Mouse (Mus musculus) limb, embryonic 11.5 days (tissue): ENCODE measurements around the gene Ptger2. TPM values are rescaled to one million over a fixed set of nuclear protein-coding genes. Genes with fewer than 3 reads are reported as not detected.
A peak's percentile ranks its signal among the peaks of the same experiment; 100 is the strongest.

Experiments used
- ATAC-seq: fragments of 200-750 bp; cut with Nextera tagmentation; 2 replicates; pipeline ENCODE4 v1.8.0; 2017; ENCODE audit warnings: low read depth; ENCODE audit not compliant: insufficient number of reproducible peaks, low FRiP score, low TSS enrichment
- DNase-seq: peaks from one replicate; pipeline ENCODE4 v3.0.0-alpha.2; 2015; ENCODE audit warnings: low spot score
- H3K27ac ChIP-seq: fragments of 300-500 bp; sonication (generic); replicated peaks from 2 replicates; pipeline ENCODE4 v1.5.1; 2014; ENCODE audit warnings: low read depth, mild to moderate bottlenecking, low read length
- H3K27me3 ChIP-seq: fragments of 300-500 bp; sonication (generic); 2 replicates; pipeline ENCODE4 v1.6.1; 2014; ENCODE audit warnings: mild to moderate bottlenecking, low read length, mixed read lengths; ENCODE audit not compliant: control insufficient read depth, insufficient read depth
- H3K36me3 ChIP-seq: fragments of 300-500 bp; sonication (generic); 2 replicates; pipeline ENCODE4 v1.6.1; 2014; ENCODE audit warnings: mild to moderate bottlenecking, low read length, moderate library complexity, mixed read lengths; ENCODE audit not compliant: control insufficient read depth, insufficient read depth
- H3K4me1 ChIP-seq: fragments of 300-500 bp; sonication (generic); 2 replicates; pipeline ENCODE4 v1.6.1; 2014; ENCODE audit warnings: low read length, mixed read lengths; ENCODE audit not compliant: control insufficient read depth, insufficient read depth
- H3K4me2 ChIP-seq: fragments of 300-500 bp; sonication (generic); 2 replicates; pipeline ENCODE4 v1.6.1; 2014; ENCODE audit warnings: low read depth, mild to moderate bottlenecking, moderate library complexity; ENCODE audit not compliant: severe bottlenecking
- H3K4me3 ChIP-seq: fragments of 300-500 bp; sonication (generic); 2 replicates; pipeline ENCODE4 v1.5.1; 2014; ENCODE audit warnings: low read depth, low read length
- H3K9ac ChIP-seq: fragments of 300-500 bp; sonication (generic); 2 replicates; pipeline ENCODE4 v1.6.1; 2014; ENCODE audit warnings: mild to moderate bottlenecking, low read length
- H3K9me3 ChIP-seq: fragments of 300-500 bp; sonication (generic); 2 replicates; pipeline ENCODE4 v1.6.1; 2016; ENCODE audit warnings: low read length; ENCODE audit not compliant: control insufficient read depth
- WGBS: fragments of 180-500 bp; shearing (Covaris S2); extraction: QIAGEN DNeasy Blood & Tissue Kit; methylation state at CpG from one replicate; pipeline ENCODE4 v1.1.7; 2014; 5-methylcytosine and 5-hydroxymethylcytosine counted together
- polyA plus RNA-seq: library from polyadenylated mRNA; unstranded; fragments of >200 nt; fragmentation: Nextera tagmentation; extraction: Ambion mirVana; gene quantifications from 2 replicates; pipeline ENCODE4 v1.2.1, GENCODE M21; 2014

Gene Ptger2
- polyA plus RNA-seq, 1 experiment from 2014 or later = not detected

- peak overlapping the region; percentile 64 for H3K4me2 ChIP-seq
- H3K4me3 ChIP-seq = peak overlapping the region; percentile 43
- H3K27me3 ChIP-seq = peaks cover 17% of the 10 kb centered on the region
- H3K36me3 ChIP-seq = no peaks in the 10 kb centered on the region
- WGBS = 2% methylated on average over 45 of the region's 45 CpGs
- DNase-seq (peak; percentile 46), ATAC-seq (peak; percentile 27; the same call in 1 of the 2 replicates)
- H3K9ac ChIP-seq = peak overlapping the region; percentile 30; the same call in 1 of the 2 replicates
- H3K27ac ChIP-seq = no peak overlapping the region
- 0 out of 2 replicates have a peak, but pooled peaks cover 3% of the 10 kb centered on the region for H3K4me1 ChIP-seq
- H3K9me3 ChIP-seq = no peaks in the 10 kb centered on the region
Measured at GRCm38 (mm10) chr14:44989017-44989721, 1.2 kb downstream of the Ptger2 start.

- DNase-seq (no peak), ATAC-seq (no peak)
- Histone ChIP-seq H3K4me2 (peak overlapping the region; percentile 64), H3K36me3 (no peaks in the 10 kb centered on the region), H3K27me3 (peaks cover 17% of the 10 kb centered on the region), H3K27ac (no peak overlapping the region), H3K4me1 (0 out of 2 replicates have a peak, but pooled peaks cover 3% of the 10 kb centered on the region), H3K9ac (no peak overlapping the region), H3K4me3 (peak overlapping the region; percentile 43; the same call in 1 of the 2 replicates), H3K9me3 (no peaks in the 10 kb centered on the region)
- WGBS = 24% methylated on average over 4 of the region's 4 CpGs
Measured at GRCm38 (mm10) chr14:44989751-44990150, 1.8 kb downstream of the Ptger2 start.

GRCm38 (mm10) chr14:44994337-44994736, 6.3 kb downstream of the Ptger2 start:
- peaks cover 10% of the 10 kb centered on the region for H3K27me3 ChIP-seq
- H3K9me3 ChIP-seq = no peaks in the 10 kb centered on the region
- H3K9ac ChIP-seq = no peak overlapping the region
- H3K27ac ChIP-seq = no peak overlapping the region
- no peak overlapping the region for H3K4me3 ChIP-seq
- no peak for DNase-seq
- H3K4me1 ChIP-seq = no peaks in the 10 kb centered on the region
- no peak for ATAC-seq
- no peak overlapping the region for H3K4me2 ChIP-seq
- no peaks in the 10 kb centered on the region for H3K36me3 ChIP-seq

GRCm38 (mm10) chr14:45000086-45000769, 12.2 kb downstream of the Ptger2 start:
- H3K36me3 ChIP-seq = no peaks in the 10 kb centered on the region
- DNase-seq (no peak), ATAC-seq (no peak)
- H3K4me3 ChIP-seq = no peak overlapping the region
- H3K4me1 ChIP-seq = no peaks in the 10 kb centered on the region
- H3K9me3 ChIP-seq = no peaks in the 10 kb centered on the region
- WGBS = 83% methylated on average over 3 of the region's 3 CpGs
- no peak overlapping the region for H3K9ac ChIP-seq
- H3K27ac ChIP-seq = no peak overlapping the region
- no peak overlapping the region for H3K4me2 ChIP-seq
- no peaks in the 10 kb centered on the region for H3K27me3 ChIP-seq

GRCm38 (mm10) chr14:45005698-45006283, 17.8 kb downstream of the Ptger2 start:
- no peak for DNase-seq
- Histone ChIP-seq H3K4me2 (no peak overlapping the region), H3K9ac (no peak overlapping the region), H3K27me3 (no peaks in the 10 kb centered on the region), H3K4me1 (no peaks in the 10 kb centered on the region), H3K27ac (no peak overlapping the region), H3K36me3 (no peaks in the 10 kb centered on the region), H3K4me3 (no peak overlapping the region), H3K9me3 (no peaks in the 10 kb centered on the region)
- WGBS = 95% methylated on average over 4 of the region's 4 CpGs
- no peak for ATAC-seq

GRCm38 (mm10) chr14:45009242-45009641, 21.2 kb downstream of the Ptger2 start:
- DNase-seq (no peak), ATAC-seq (no peak)
- Histone ChIP-seq H3K9me3 (no peaks in the 10 kb centered on the region), H3K4me2 (no peak overlapping the region), H3K27me3 (no peaks in the 10 kb centered on the region), H3K27ac (no peak overlapping the region), H3K9ac (no peak overlapping the region), H3K4me1 (no peaks in the 10 kb centered on the region), H3K4me3 (no peak overlapping the region), H3K36me3 (no peaks in the 10 kb centered on the region)
- 95% methylated on average over 1 of the region's 1 CpGs for WGBS

- Histone ChIP-seq H3K4me1 (no peaks in the 10 kb centered on the region), H3K4me2 (no peak overlapping the region), H3K9me3 (no peaks in the 10 kb centered on the region), H3K4me3 (no peak overlapping the region), H3K36me3 (no peaks in the 10 kb centered on the region), H3K27ac (no peak overlapping the region), H3K27me3 (no peaks in the 10 kb centered on the region), H3K9ac (no peak overlapping the region)
- WGBS = 86% methylated on average over 2 of the region's 2 CpGs
- no peak for ATAC-seq
- DNase-seq = no peak
Measured at GRCm38 (mm10) chr14:45011260-45011659, 23.3 kb downstream of the Ptger2 start.

- no peak overlapping the region for H3K9ac ChIP-seq
- no peaks in the 10 kb centered on the region for H3K36me3 ChIP-seq
- WGBS = 85% methylated on average over 6 of the region's 6 CpGs
- ATAC-seq = no peak
- H3K27me3 ChIP-seq = no peaks in the 10 kb centered on the region
- no peak overlapping the region for H3K4me3 ChIP-seq
- no peaks in the 10 kb centered on the region for H3K9me3 ChIP-seq
- H3K4me1 ChIP-seq = no peaks in the 10 kb centered on the region
- no peak overlapping the region for H3K4me2 ChIP-seq
- H3K27ac ChIP-seq = no peak overlapping the region
- no peak for DNase-seq
Measured at GRCm38 (mm10) chr14:45011671-45012070, 23.7 kb downstream of the Ptger2 start.
